Mouse (Mus musculus): Measurements from ENCODE around the gene Scand1. TPM values are rescaled to one million over a fixed set of nuclear protein-coding genes. Genes with fewer than 3 reads are reported as not detected.

The Scand1 gene
- total and polyA plus RNA-seq, 3 experiments, result 37.4 to 75.6 TPM; not detected in 1

- Histone ChIP-seq H3K4me1 (ENCODE audit: control insufficient read depth in 1 of 2, insufficient read depth in 2 of 2, low read length in 2 of 2) (no peaks in the 10 kb centered on the region), H3K27ac (ENCODE audit: control insufficient read depth, low read depth, low read length) (no peak overlapping the region), H3K4me3 (ENCODE audit: control insufficient read depth in 1 of 2, insufficient read depth in 1 of 2, low read depth in 2 of 2, low read length in 2 of 2) (no peak overlapping the region), H3K9me3 (replicated peaks; ENCODE audit: insufficient read depth, low read length) (no peaks in the 10 kb centered on the region), H3K9ac (ENCODE audit: control insufficient read depth, low read depth, low read length, poor library complexity, severe bottlenecking) (no peak overlapping the region), H3K36me3 (ENCODE audit: control insufficient read depth in 1 of 2, insufficient read depth in 2 of 2, low read length in 2 of 2) (peaks cover 0 to 3% of the 10 kb centered on the region in 2 experiments; a peak in 2 of 4 replicates), H3K79me2 (ENCODE audit: control insufficient read depth, insufficient read depth, low read length, poor library complexity) (no peaks in the 10 kb centered on the region), H3K27me3 (ENCODE audit: control insufficient read depth in 1 of 2, insufficient read depth in 2 of 2, low read length in 2 of 2) (no peaks in the 10 kb centered on the region)
- DNase-seq (ENCODE audit: low read depth, low spot score), result peak; percentile 41
- TF ChIP-seq TBP (IDR thresholded peaks at IDR 0.05; ENCODE audit: low read depth, low read length), result no peak
- TF ChIP-seq SMC3 (IDR thresholded peaks at IDR 0.05; ENCODE audit: low read depth, low read length), result peak; percentile 56
- no peak for TF ChIP-seq JUND (IDR thresholded peaks at IDR 0.05; ENCODE audit: low read depth, low read length)
- peak; percentile 43 for TF ChIP-seq RAD21 (IDR thresholded peaks at IDR 0.05; ENCODE audit: low read depth, low read length)
- TF ChIP-seq TCF12 (IDR thresholded peaks at IDR 0.05; ENCODE audit: low read depth, low read length), result no peak
- peak in 2 of 3 experiments; percentile 30 to 52; a peak in 3 of 6 replicates for TF ChIP-seq CTCF (IDR thresholded peaks at IDR 0.05 in 2 of 3, conservative IDR thresholded peaks at IDR 0.05 in 1 of 3; ENCODE audit: control insufficient read depth in 1 of 3, insufficient read depth in 1 of 3, low read depth in 2 of 3, low read length in 3 of 3, poor library complexity in 1 of 3, severe bottlenecking in 1 of 3)
Observed at GRCm38 (mm10) chr2:156286733-156287132, 25.8 kb downstream of the Scand1 start.

- Histone ChIP-seq H3K79me2 (ENCODE audit: control insufficient read depth, insufficient read depth, low read length, poor library complexity) (no peaks in the 10 kb centered on the region), H3K27ac (ENCODE audit: control insufficient read depth, low read depth, low read length) (no peak overlapping the region), H3K4me3 (ENCODE audit: control insufficient read depth in 1 of 2, insufficient read depth in 1 of 2, low read depth in 2 of 2, low read length in 2 of 2) (no peak overlapping the region), H3K9me3 (replicated peaks; ENCODE audit: insufficient read depth, low read length) (no peaks in the 10 kb centered on the region), H3K36me3 (ENCODE audit: control insufficient read depth in 1 of 2, insufficient read depth in 2 of 2, low read length in 2 of 2) (peaks cover 0 to 5% of the 10 kb centered on the region in 2 experiments; a peak in 2 of 4 replicates), H3K27me3 (ENCODE audit: control insufficient read depth in 1 of 2, insufficient read depth in 2 of 2, low read length in 2 of 2) (no peaks in the 10 kb centered on the region), H3K9ac (ENCODE audit: control insufficient read depth, low read depth, low read length, poor library complexity, severe bottlenecking) (no peak overlapping the region), H3K4me1 (ENCODE audit: control insufficient read depth in 1 of 2, insufficient read depth in 2 of 2, low read length in 2 of 2) (no peaks in the 10 kb centered on the region)
- DNase-seq (ENCODE audit: low read depth, low spot score), result no peak
- TF ChIP-seq MXI1 (IDR thresholded peaks at IDR 0.05; ENCODE audit: low read depth, low read length), result no peak
- no peak for TF ChIP-seq EP300 (IDR thresholded peaks at IDR 0.05; ENCODE audit: low read depth in 1 of 2, low read length in 2 of 2)
- TF ChIP-seq SMC3 (IDR thresholded peaks at IDR 0.05; ENCODE audit: low read depth, low read length), result no peak
- no peak for TF ChIP-seq NELFE (IDR thresholded peaks at IDR 0.05; ENCODE audit: low read depth, low read length)
- no peak for TF ChIP-seq GATA1 (IDR thresholded peaks at IDR 0.05; ENCODE audit: low read depth, low read length)
- no peak for TF ChIP-seq CHD1 (IDR thresholded peaks at IDR 0.05; ENCODE audit: low read depth, low read length)
- TF ChIP-seq MAFK (IDR thresholded peaks at IDR 0.05; ENCODE audit: borderline replicate concordance, low read depth, low read length), result no peak
- no peak for TF ChIP-seq MYC (IDR thresholded peaks at IDR 0.05; ENCODE audit: low read depth, low read length)
- no peak for TF ChIP-seq ELF1 (IDR thresholded peaks at IDR 0.05; ENCODE audit: low read depth, low read length)
Observed at GRCm38 (mm10) chr2:156285161-156285560, 27.3 kb downstream of the Scand1 start.

- Histone ChIP-seq H3K9ac (ENCODE audit: control insufficient read depth, low read depth, low read length, poor library complexity, severe bottlenecking) (no peak overlapping the region), H3K27me3 (ENCODE audit: control insufficient read depth in 1 of 2, insufficient read depth in 2 of 2, low read length in 2 of 2) (no peaks in the 10 kb centered on the region), H3K79me2 (ENCODE audit: control insufficient read depth, insufficient read depth, low read length, poor library complexity) (no peaks in the 10 kb centered on the region), H3K9me3 (replicated peaks; ENCODE audit: insufficient read depth, low read length) (no peaks in the 10 kb centered on the region), H3K4me3 (ENCODE audit: control insufficient read depth in 1 of 2, insufficient read depth in 1 of 2, low read depth in 2 of 2, low read length in 2 of 2) (no peak overlapping the region), H3K4me1 (ENCODE audit: control insufficient read depth in 1 of 2, insufficient read depth in 2 of 2, low read length in 2 of 2) (no peaks in the 10 kb centered on the region; a peak in 1 of 4 replicates), H3K36me3 (ENCODE audit: control insufficient read depth in 1 of 2, insufficient read depth in 2 of 2, low read length in 2 of 2) (peaks cover 0 to 7% of the 10 kb centered on the region in 2 experiments; a peak in 3 of 4 replicates), H3K27ac (ENCODE audit: control insufficient read depth, low read depth, low read length) (no peak overlapping the region)
- no peak for DNase-seq (ENCODE audit: low read depth, low spot score)
- TF ChIP-seq NRF1 (IDR thresholded peaks at IDR 0.05; ENCODE audit: insufficient read depth, low read depth, low read length, poor library complexity, severe bottlenecking) (no peak), POLR2AphosphoS2 (IDR thresholded peaks at IDR 0.05; ENCODE audit: low read length) (no peak), TAL1 (IDR thresholded peaks at IDR 0.05; ENCODE audit: low read length) (no peak), HCFC1 (IDR thresholded peaks at IDR 0.05; ENCODE audit: low read depth, low read length) (no peak), E2F4 (IDR thresholded peaks at IDR 0.05; ENCODE audit: borderline replicate concordance, low read depth, low read length) (no peak), CTCF (IDR thresholded peaks at IDR 0.05 in 2 of 3, conservative IDR thresholded peaks at IDR 0.05 in 1 of 3; ENCODE audit: control insufficient read depth in 1 of 3, insufficient read depth in 1 of 3, low read depth in 2 of 3, low read length in 3 of 3, poor library complexity in 1 of 3, severe bottlenecking in 1 of 3) (no peak), MXI1 (IDR thresholded peaks at IDR 0.05; ENCODE audit: low read depth, low read length) (no peak), JUND (IDR thresholded peaks at IDR 0.05; ENCODE audit: low read depth, low read length) (no peak), SMC3 (IDR thresholded peaks at IDR 0.05; ENCODE audit: low read depth, low read length) (no peak), USF1 (IDR thresholded peaks at IDR 0.05; ENCODE audit: low read depth, low read length) (no peak), POLR2AphosphoS5 (IDR thresholded peaks at IDR 0.05; ENCODE audit: borderline replicate concordance, low read depth, low read length) (no peak), MYC (IDR thresholded peaks at IDR 0.05; ENCODE audit: low read depth, low read length) (no peak), UBTF (IDR thresholded peaks at IDR 0.05; ENCODE audit: borderline replicate concordance, insufficient read depth, low read depth, low read length) (no peak), POLR2A (IDR thresholded peaks at IDR 0.05; ENCODE audit: control insufficient read depth in 1 of 2, insufficient read depth in 1 of 2, low read depth in 1 of 2, low read length in 2 of 2, poor library complexity in 1 of 2) (no peak), MAFK (IDR thresholded peaks at IDR 0.05; ENCODE audit: borderline replicate concordance, low read depth, low read length) (no peak), ZNF384 (IDR thresholded peaks at IDR 0.05; ENCODE audit: low read depth, low read length) (no peak), SIN3A (IDR thresholded peaks at IDR 0.05; ENCODE audit: low read length) (no peak), NELFE (IDR thresholded peaks at IDR 0.05; ENCODE audit: low read depth, low read length) (no peak), GATA1 (IDR thresholded peaks at IDR 0.05; ENCODE audit: low read depth, low read length) (no peak)
Observed at GRCm38 (mm10) chr2:156281227-156281626, 31.3 kb downstream of the Scand1 start.
